Mouse (Mus musculus) liver, embryonic 16.5 days (tissue): ENCODE measurements around the gene Nell2. TPM values are rescaled to one million over a fixed set of nuclear protein-coding genes. Genes with fewer than 3 reads are reported as not detected.

Experiments used
- ATAC-seq: fragments of 200-750 bp; cut with Nextera tagmentation; 2 replicates; pipeline ENCODE4 v1.8.0; 2017; ENCODE audit warnings: low read depth, mild to moderate bottlenecking, moderate number of reproducible peaks, moderate library complexity
- H3K27ac ChIP-seq: fragments of 300-500 bp; sonication (generic); 2 replicates; pipeline ENCODE4 v1.5.1; 2014; ENCODE audit warnings: mild to moderate bottlenecking, low read length
- H3K27me3 ChIP-seq: fragments of 300-500 bp; sonication (generic); 2 replicates; pipeline ENCODE4 v1.6.1; 2014; ENCODE audit warnings: low read depth, low read length, mixed read lengths; ENCODE audit not compliant: control insufficient read depth, insufficient read depth
- H3K36me3 ChIP-seq: fragments of 300-500 bp; sonication (generic); 2 replicates; pipeline ENCODE4 v1.6.1; 2014; ENCODE audit warnings: mild to moderate bottlenecking; ENCODE audit not compliant: control insufficient read depth, insufficient read depth
- H3K4me1 ChIP-seq: fragments of 300-500 bp; sonication (generic); 2 replicates; pipeline ENCODE4 v1.6.1; 2014; ENCODE audit warnings: low read depth, low read length, mixed read lengths; ENCODE audit not compliant: control insufficient read depth
- H3K4me2 ChIP-seq: fragments of 300-500 bp; sonication (generic); 2 replicates; pipeline ENCODE4 v1.6.1; 2014; ENCODE audit warnings: low read depth, low read length, mixed read lengths
- H3K4me3 ChIP-seq: fragments of 300-500 bp; sonication (generic); 2 replicates; pipeline ENCODE4 v1.5.1; 2014; ENCODE audit warnings: low read depth, mild to moderate bottlenecking, low read length
- H3K9ac ChIP-seq: fragments of 300-500 bp; sonication (generic); 2 replicates; pipeline ENCODE4 v1.6.1; 2014; ENCODE audit warnings: low read depth, low read length
- H3K9me3 ChIP-seq: fragments of 300-500 bp; sonication (generic); replicated peaks from 2 replicates; pipeline ENCODE4 v1.6.1; 2016; ENCODE audit warnings: low read length; ENCODE audit not compliant: control insufficient read depth
- WGBS: fragments of 180-500 bp; shearing (Covaris S2); extraction: QIAGEN DNeasy Blood & Tissue Kit; methylation state at CpG from one replicate; pipeline ENCODE4 v1.1.7; 2014; ENCODE audit not compliant: insufficient replicate concordance; 5-methylcytosine and 5-hydroxymethylcytosine counted together
- polyA plus RNA-seq: library from polyadenylated mRNA; unstranded; fragments of >200 nt; fragmentation: Nextera tagmentation; extraction: Ambion mirVana; gene quantifications from 2 replicates; pipeline ENCODE4 v1.2.1, GENCODE M21; 2015

Nell2 gene
- polyA plus RNA-seq, 1 experiment from 2014 or later: 0.21 TPM

DNA sequence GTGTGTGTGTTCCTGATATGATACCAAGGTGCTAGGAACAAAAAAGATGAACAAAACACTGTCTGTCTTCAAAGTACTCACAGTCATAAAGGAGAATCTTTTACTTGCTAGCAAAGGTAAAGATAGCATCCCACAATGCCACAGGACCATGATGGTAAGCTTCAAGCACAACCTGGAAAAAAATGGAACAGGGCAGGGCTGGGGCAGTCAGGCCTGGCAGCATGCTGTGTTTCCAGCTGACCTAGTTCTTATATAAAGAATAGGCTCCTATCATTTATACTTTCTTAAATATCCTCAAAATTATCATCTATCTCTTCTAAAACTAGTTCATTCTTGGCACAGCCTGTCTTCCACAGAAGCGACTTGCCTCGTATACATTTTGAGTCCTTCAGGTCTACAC, 480.9 kb downstream of the Nell2 start:
- WGBS: 85% methylated on average over 2 of the region's 2 CpGs
- H3K9ac ChIP-seq: no peak overlapping the region
- H3K27ac ChIP-seq: no peak overlapping the region
- ATAC-seq: no peak
- H3K9me3 ChIP-seq: no peaks in the 10 kb centered on the region
- H3K4me3 ChIP-seq: no peak overlapping the region
- H3K27me3 ChIP-seq: no peaks in the 10 kb centered on the region
- H3K4me2 ChIP-seq: no peak overlapping the region
- H3K4me1 ChIP-seq: no peaks in the 10 kb centered on the region
- no peaks in the 10 kb centered on the region for H3K36me3 ChIP-seq

DNA sequence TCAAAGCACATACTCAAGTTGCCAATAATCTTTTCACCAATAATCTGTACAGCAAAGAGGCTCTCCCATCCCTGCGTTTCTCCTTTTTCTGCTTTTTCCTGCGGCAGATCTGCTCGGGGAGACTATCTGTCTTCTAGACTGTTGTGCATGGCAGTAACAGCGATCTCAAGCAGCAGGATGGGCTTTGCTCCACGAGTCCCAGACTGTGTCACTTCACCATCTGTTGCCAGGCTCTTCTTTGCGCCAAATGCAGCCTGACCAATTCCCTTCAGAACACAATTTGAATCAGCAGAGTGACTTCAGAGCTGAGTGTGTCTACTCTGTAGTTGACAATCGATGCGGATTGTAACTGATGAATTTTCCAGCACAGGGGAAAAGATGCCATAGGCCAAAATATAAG, 484.3 kb downstream of the Nell2 start:
- Histone ChIP-seq H3K36me3 (no peaks in the 10 kb centered on the region), H3K9ac (no peak overlapping the region), H3K27me3 (no peaks in the 10 kb centered on the region), H3K27ac (no peak overlapping the region), H3K4me1 (no peaks in the 10 kb centered on the region), H3K4me3 (no peak overlapping the region), H3K4me2 (no peak overlapping the region), H3K9me3 (no peaks in the 10 kb centered on the region)
- WGBS: 67% methylated on average over 8 of the region's 8 CpGs
- ATAC-seq: no peak

DNA sequence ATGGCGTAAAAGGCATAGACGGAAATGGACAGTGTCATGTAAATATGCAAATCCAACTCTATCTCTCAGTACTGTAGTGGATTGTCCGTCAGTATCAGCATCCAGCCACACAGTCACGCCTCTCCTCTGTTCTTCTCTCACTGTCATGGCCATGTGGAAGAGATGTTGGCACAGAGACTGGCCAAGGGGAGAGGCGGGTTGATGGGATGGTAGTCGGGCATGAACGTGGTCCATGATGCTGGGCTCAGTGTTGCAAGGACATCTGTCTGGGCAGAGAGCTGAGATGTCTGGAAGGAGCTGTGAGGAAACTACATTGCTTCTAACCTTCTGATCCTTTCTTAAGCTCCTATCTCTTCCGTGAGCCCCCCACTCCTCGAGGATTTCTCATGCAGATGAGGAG, 485.9 kb downstream of the Nell2 start:
- 58% methylated on average over 9 of the region's 9 CpGs for WGBS

DNA sequence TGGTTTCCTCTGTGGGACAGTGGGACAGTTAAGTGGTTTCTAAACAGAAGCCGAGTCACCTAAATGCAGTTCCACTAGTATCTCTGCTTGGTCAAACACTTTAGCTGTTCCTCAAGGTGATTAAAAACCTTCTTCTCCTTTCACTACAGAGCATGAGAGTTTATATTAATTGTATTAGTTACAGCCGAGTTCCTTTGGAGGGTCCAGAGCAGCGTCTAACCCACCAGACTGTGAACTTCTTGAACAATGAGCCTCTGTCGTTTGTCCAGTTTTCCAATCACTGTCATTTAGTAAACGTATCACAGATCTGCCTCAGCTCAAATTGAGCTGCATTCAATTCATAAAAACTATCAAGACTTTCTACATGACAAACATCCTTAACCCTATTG, 498.9 kb downstream of the Nell2 start:
- H3K4me1 ChIP-seq: no peaks in the 10 kb centered on the region
- no peak overlapping the region for H3K9ac ChIP-seq
- no peak overlapping the region for H3K27ac ChIP-seq
- no peaks in the 10 kb centered on the region; the same call in 1 of the 2 replicates for H3K9me3 ChIP-seq
- no peaks in the 10 kb centered on the region for H3K36me3 ChIP-seq
- ATAC-seq: no peak
- H3K4me3 ChIP-seq: no peak overlapping the region
- H3K27me3 ChIP-seq: no peaks in the 10 kb centered on the region
- WGBS: 47% methylated on average over 5 of the region's 5 CpGs
- H3K4me2 ChIP-seq: no peak overlapping the region

More for the DNA sequence above, 485.9 kb downstream of the Nell2 start:
- no peak overlapping the region for H3K9ac ChIP-seq
- H3K27ac ChIP-seq: no peak overlapping the region
- no peaks in the 10 kb centered on the region for H3K27me3 ChIP-seq
- no peaks in the 10 kb centered on the region for H3K36me3 ChIP-seq
- H3K4me3 ChIP-seq: no peak overlapping the region
- H3K4me2 ChIP-seq: no peak overlapping the region
- H3K4me1 ChIP-seq: no peaks in the 10 kb centered on the region
- no peaks in the 10 kb centered on the region for H3K9me3 ChIP-seq
- ATAC-seq: no peak

DNA sequence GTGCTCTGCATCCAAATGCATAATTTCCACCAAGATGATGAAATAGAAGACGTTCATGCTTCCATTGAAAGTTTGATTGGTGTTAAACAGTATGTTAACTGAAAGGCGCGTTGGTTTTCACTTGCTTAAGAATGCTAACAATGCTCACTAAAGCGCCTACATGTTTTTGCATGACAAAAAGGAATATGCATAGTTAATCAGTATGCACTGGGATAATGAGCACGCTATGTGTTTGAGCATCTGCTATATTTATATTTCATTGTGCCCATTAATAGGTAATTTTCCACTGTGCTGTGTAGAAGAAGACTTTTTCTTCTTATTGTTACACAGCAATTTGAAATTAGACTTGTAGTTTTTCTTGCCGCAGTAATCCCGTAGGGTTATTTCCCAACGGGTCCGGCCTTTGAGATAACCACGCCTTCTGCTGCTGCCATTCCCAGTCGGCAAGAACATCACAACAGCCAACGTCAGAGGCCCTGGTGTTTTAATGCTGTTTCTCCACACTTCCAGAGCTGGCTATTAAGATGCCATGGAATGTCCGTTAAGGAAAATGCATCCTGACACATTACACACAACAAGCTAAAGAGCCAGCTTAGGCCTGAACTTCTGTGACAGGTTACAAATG, 499.4 kb downstream of the Nell2 start:
- no peak overlapping the region for H3K27ac ChIP-seq
- WGBS: 65% methylated on average over 13 of the region's 13 CpGs
- H3K9me3 ChIP-seq: no peaks in the 10 kb centered on the region; the same call in 1 of the 2 replicates
- H3K27me3 ChIP-seq: no peaks in the 10 kb centered on the region
- no peak overlapping the region for H3K4me2 ChIP-seq
- H3K4me1 ChIP-seq: no peaks in the 10 kb centered on the region
- H3K36me3 ChIP-seq: no peaks in the 10 kb centered on the region
- no peak overlapping the region for H3K9ac ChIP-seq
- no peak overlapping the region for H3K4me3 ChIP-seq
- no peak for ATAC-seq

Other genes starting within 250 kb of the Nell2 start
- gene Dbx2, start 127.4 kb upstream of the Nell2 start, polyA plus RNA-seq: not detected in 2 replicates